ENCODE assay signal across 8 mouse cellular contexts in genomic region chr10:19009186-19009672, GRCm38 (mm10). TPM values are rescaled to one million over a fixed set of nuclear protein-coding genes. Genes with fewer than 3 reads are reported as not detected.
DNase-seq lines count a peak whose midpoint lies in the region; ATAC-seq and TF ChIP-seq lines count a peak whose summit lies in the region.

No protein-coding gene starts in this region.

- no peaks in the 10 kb centered on the region for H3K9me3 ChIP-seq in heart, embryonic 11.5 days (replicated peaks; ENCODE audit: control insufficient read depth, low read length)
- H3K9me3 ChIP-seq in intestine, embryonic 16.5 days (ENCODE audit: control insufficient read depth, low read length): no peaks in the 10 kb centered on the region
- H3K9me3 ChIP-seq in forebrain, embryonic 13.5 days (replicated peaks): no peaks in the 10 kb centered on the region

- peaks cover 15% of the 10 kb centered on the region for H3K4me1 ChIP-seq in heart, embryonic 11.5 days (ENCODE audit: control insufficient read depth, insufficient read depth, low read length)
- H3K4me1 ChIP-seq in bone marrow, adult 2 months (ENCODE audit: control insufficient read depth, insufficient read depth, low read length): peaks cover 7% of the 10 kb centered on the region
- peaks cover 4% of the 10 kb centered on the region; the same call in 1 of the 2 replicates for H3K4me1 ChIP-seq in intestine, embryonic 16.5 days (ENCODE audit: control insufficient read depth, insufficient read depth, low read length)
- H3K4me1 ChIP-seq in forebrain, embryonic 13.5 days: peaks cover 2% of the 10 kb centered on the region; the same call in 1 of the 2 replicates

- no peak overlapping the region for H3K9ac ChIP-seq in heart, embryonic 11.5 days (ENCODE audit: low read depth, low read length)
- no peak overlapping the region for H3K9ac ChIP-seq in intestine, embryonic 16.5 days (ENCODE audit: low read depth, low read length)
- no peak overlapping the region for H3K9ac ChIP-seq in forebrain, embryonic 13.5 days

- no peaks in the 10 kb centered on the region for H3K27me3 ChIP-seq in heart, embryonic 11.5 days (ENCODE audit: control insufficient read depth, insufficient read depth, low read length)
- H3K27me3 ChIP-seq in intestine, embryonic 16.5 days (replicated peaks; ENCODE audit: control insufficient read depth, insufficient read depth, low read length): no peaks in the 10 kb centered on the region
- no peaks in the 10 kb centered on the region for H3K27me3 ChIP-seq in forebrain, embryonic 13.5 days

- TF ChIP-seq POLR2A in bone marrow, adult 2 months (IDR thresholded peaks at IDR 0.05; ENCODE audit: borderline replicate concordance, control insufficient read depth, low read depth, low read length): no peak

- peaks cover 6% of the 10 kb centered on the region; the same call in 1 of the 2 replicates for H3K36me3 ChIP-seq in heart, embryonic 11.5 days (ENCODE audit: control insufficient read depth, insufficient read depth, low read length)
- no peaks in the 10 kb centered on the region for H3K36me3 ChIP-seq in intestine, embryonic 16.5 days (ENCODE audit: control insufficient read depth, insufficient read depth, low read length)
- H3K36me3 ChIP-seq in forebrain, embryonic 13.5 days (ENCODE audit: poor library complexity, severe bottlenecking): peaks cover 6% of the 10 kb centered on the region; the same call in 1 of the 2 replicates

- WGBS in heart, embryonic 11.5 days (ENCODE audit: insufficient replicate concordance): 65% methylated on average over 8 of the region's 8 CpGs
- 13% methylated on average over 8 of the region's 8 CpGs for WGBS in bone marrow, adult 2 months
- 47% methylated on average over 8 of the region's 8 CpGs for WGBS in intestine, embryonic 16.5 days
- WGBS in forebrain, embryonic 13.5 days: 82% methylated on average over 8 of the region's 8 CpGs

- H3K4me2 ChIP-seq in heart, embryonic 11.5 days: no peak overlapping the region
- peak overlapping the region; percentile 37; the same call in 1 of the 2 replicates for H3K4me2 ChIP-seq in intestine, embryonic 16.5 days (ENCODE audit: low read depth, low read length)
- no peak overlapping the region for H3K4me2 ChIP-seq in forebrain, embryonic 13.5 days

- peak; percentile 98 for DNase-seq in heart, adult 11 months
- DNase-seq in frontal cortex, postnatal 10 days (ENCODE audit: low spot score in 2 of 2): no peak
- no peak for DNase-seq in cerebellum, adult 9-10 months

- ATAC-seq in heart, embryonic 11.5 days (replicated peaks; ENCODE audit: insufficient number of reproducible peaks, low FRiP score, low TSS enrichment): no peak
- ATAC-seq in intestine, embryonic 16.5 days: peak; percentile 60
- 0 out of 2 replicates have a peak, but pooled peaks have one; percentile 42 for ATAC-seq in megakaryocyte-erythroid progenitor cell, adult 5-6 weeks (replicated peaks; ENCODE audit: low FRiP score, low TSS enrichment, poor library complexity, severe bottlenecking)
- ATAC-seq in forebrain, embryonic 13.5 days: no peak

- no peak for TF ChIP-seq CTCF in bone marrow, adult 2 months (IDR thresholded peaks at IDR 0.05; ENCODE audit: control insufficient read depth, insufficient read depth, low read length)

- H3K4me3 ChIP-seq in heart, embryonic 11.5 days (ENCODE audit: low read depth, low read length): no peak overlapping the region
- peak overlapping the region; percentile 44 for H3K4me3 ChIP-seq in bone marrow, adult 2 months (replicated peaks; ENCODE audit: control insufficient read depth, low read depth, low read length)
- H3K4me3 ChIP-seq in intestine, embryonic 16.5 days (ENCODE audit: low read length): no peak overlapping the region
- no peak overlapping the region for H3K4me3 ChIP-seq in forebrain, embryonic 13.5 days

- no peak overlapping the region for H3K27ac ChIP-seq in heart, embryonic 11.5 days (ENCODE audit: low read depth, low read length)
- H3K27ac ChIP-seq in bone marrow, adult 2 months (ENCODE audit: control insufficient read depth, insufficient read depth, low read depth, low read length, poor library complexity): no peak overlapping the region; the same call in 1 of the 2 replicates
- peak overlapping the region; percentile 77; the same call in 1 of the 2 replicates for H3K27ac ChIP-seq in intestine, embryonic 16.5 days (ENCODE audit: low read length)
- H3K27ac ChIP-seq in forebrain, embryonic 13.5 days: no peak overlapping the region

RNA-seq across cellular contexts. Expression of gene Tnfaip3, which starts 6.2 kb away (rescaled TPM):
- polyA plus RNA-seq in heart, embryonic 11.5 days (2014; fragmentation: Nextera tagmentation; extraction: Ambion mirVana): 3.0 and 3.9 TPM in 2 replicates
- 2.0 and 3.9 TPM in 2 replicates for polyA plus RNA-seq in bone marrow, adult 2 months (2011; ENCODE audit: insufficient read depth, insufficient read length, low replicate concordance, missing spikeins)
- polyA plus RNA-seq in intestine, embryonic 16.5 days (2015; fragmentation: Nextera tagmentation; extraction: Ambion mirVana): 4.3 and 4.6 TPM in 2 replicates
- total RNA-seq in megakaryocyte-erythroid progenitor cell, adult 5-6 weeks (2014; fragmentation: Nextera tagmentation): 7.6 and 9.5 TPM in 2 replicates
- 43.5 and 64.0 TPM in 2 replicates for total RNA-seq in megakaryocyte-erythroid progenitor cell, adult 5-6 weeks (2017)
- 1.3 TPM in 2 replicates for polyA plus RNA-seq in forebrain, embryonic 13.5 days (2015; fragmentation: Nextera tagmentation; extraction: Ambion mirVana)

Comparison
In these comparisons a context has a peak if more than half of its experiments do, and no peak if none do; other contexts are left out.
1. ATAC-seq: peak in intestine, embryonic 16.5 days (single experiment) and megakaryocyte-erythroid progenitor cell, adult 5-6 weeks (single experiment); none in heart, embryonic 11.5 days (single experiment) and forebrain, embryonic 13.5 days (single experiment).